Mouse (Mus musculus) urinary bladder, postnatal 10 days (tissue): ENCODE data around the gene Polr1b.

Experiments
- DNase-seq: peaks from one replicate; pipeline ENCODE4 v3.0.0; 2022; ENCODE audit warnings: low spot score

Gene Polr1b

GRCm38 (mm10) chr2:129116368-129116739 is 15.6 kb downstream of the Polr1b start:
- DNase-seq, result no peak

GRCm38 (mm10) chr2:129118061-129118460 is 17.3 kb downstream of the Polr1b start:
- no peak for DNase-seq

DNA sequence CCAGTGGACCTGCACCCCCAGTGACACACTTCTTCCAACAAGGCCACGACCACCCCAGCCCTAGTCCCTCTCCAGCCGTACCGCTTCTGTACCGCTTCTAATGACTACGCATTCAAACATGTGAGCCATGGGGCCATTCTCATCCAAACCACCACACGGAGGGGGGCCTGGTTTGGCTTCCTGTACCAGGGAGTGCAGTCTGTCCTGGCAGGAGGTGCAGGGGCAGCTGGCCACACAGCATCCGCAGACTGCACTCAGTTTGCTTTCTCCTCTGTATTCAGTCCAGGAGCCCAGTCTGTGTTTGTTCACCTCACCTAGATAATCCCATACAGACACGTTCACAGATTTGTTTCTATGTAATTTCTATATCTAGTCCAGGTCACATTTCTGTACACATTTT is 21.2 kb downstream of the Polr1b start:
- DNase-seq, result no peak

DNA sequence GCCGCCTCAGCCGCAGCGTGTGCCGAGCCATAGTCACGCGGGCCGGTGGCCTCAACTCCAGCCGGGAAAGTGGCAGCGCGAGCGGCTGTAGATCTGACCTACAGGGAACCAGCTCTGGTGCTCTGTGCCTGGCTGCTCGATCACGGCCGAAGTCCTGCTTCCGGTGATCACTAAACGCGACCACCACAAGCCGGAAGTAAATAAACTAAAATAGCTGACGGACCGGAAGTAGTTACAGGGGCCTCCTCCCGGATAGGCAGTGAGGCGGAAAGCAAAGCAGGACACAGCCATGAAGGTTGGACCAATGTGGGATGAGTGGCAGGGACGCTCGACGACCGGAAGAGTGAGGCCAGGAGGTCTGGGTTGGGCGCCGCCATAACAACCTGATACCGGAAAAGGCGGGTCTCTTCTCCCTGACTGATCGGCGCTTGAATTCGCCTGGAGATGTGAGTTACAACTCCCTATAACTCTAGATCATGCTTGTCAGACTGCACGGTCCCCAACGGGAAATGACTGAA is 28.7 kb downstream of the Polr1b start, which contains the start of gene Chchd5:
Chchd5 (plus strand) TSS at position 289 of the 518 bp plus-strand sequence.
- peak; percentile 61 for DNase-seq

- no peak for DNase-seq
Measured at GRCm38 (mm10) chr2:129129987-129130545, 29.3 kb downstream of the Polr1b start.

- no peak for DNase-seq
Measured at GRCm38 (mm10) chr2:129130776-129131175, 30.0 kb downstream of the Polr1b start.

DNA sequence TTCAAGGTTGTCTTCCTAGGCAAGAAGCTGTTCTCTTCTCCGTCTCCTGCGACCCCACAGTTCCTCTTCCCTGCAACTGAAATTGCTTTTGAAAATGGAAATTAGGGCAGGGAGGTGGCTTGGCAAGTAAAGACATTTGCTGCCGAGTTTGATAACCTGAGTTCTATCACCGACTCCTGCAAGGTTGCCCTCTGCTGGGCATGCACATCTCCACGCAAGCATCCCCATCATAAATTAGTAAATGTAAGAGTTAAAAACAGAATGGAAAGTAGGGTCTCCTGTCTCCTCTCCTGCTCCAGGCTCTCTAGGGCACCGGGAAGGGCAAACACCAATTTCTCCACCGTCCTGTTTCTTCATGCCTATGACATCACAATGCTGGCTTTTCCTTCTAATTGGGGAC is 31.4 kb downstream of the Polr1b start:
- DNase-seq, result no peak

GRCm38 (mm10) chr2:129133006-129133805 is 32.4 kb downstream of the Polr1b start:
- no peak for DNase-seq

GRCm38 (mm10) chr2:129139906-129140305 is 39.1 kb downstream of the Polr1b start:
- DNase-seq, result no peak

DNA sequence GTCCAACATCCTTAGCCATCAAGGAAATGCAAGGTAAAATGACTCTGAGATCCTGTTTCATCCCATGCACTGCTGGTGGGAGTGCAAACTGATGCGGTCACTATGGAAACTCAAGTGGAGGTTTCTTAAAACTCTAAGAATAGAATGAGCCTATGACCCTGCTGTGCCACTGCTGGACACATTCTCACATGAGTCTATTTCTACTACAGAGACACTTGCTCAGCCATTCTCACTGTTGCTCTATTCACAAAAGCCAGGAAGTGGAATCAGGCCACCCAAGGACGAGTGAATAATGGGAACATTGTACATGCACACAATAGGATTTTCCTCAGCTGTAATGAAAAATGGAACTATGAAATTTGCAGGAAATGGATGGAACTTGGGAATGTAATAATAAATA is 48.0 kb downstream of the Polr1b start:
- no peak for DNase-seq

DNA sequence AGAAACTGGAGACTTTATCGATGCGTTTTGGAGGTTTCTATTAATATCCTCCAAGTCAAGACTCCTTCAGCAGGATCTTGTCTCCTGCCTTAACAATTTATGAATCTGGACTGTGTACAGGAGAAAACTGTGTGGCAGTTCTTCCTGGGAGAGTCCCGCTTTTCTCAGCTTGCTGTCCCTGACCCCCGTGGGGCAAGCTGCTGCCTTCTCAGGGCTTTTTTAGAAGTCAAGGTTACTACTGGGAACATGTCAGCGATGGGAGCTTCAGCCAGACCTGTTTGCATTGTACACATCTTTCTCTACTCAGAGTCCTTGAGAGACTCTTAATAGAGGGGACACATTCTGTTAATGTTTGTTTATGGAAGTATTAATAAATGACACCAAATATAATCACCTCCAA is 49.6 kb downstream of the Polr1b start:
- DNase-seq, result no peak

GRCm38 (mm10) chr2:129151111-129151510 is 50.3 kb downstream of the Polr1b start:
- no peak for DNase-seq

- no peak for DNase-seq
Measured at GRCm38 (mm10) chr2:129152751-129153150, 52.0 kb downstream of the Polr1b start.

GRCm38 (mm10) chr2:129164815-129165214 is 64.0 kb downstream of the Polr1b start:
- no peak for DNase-seq

DNA sequence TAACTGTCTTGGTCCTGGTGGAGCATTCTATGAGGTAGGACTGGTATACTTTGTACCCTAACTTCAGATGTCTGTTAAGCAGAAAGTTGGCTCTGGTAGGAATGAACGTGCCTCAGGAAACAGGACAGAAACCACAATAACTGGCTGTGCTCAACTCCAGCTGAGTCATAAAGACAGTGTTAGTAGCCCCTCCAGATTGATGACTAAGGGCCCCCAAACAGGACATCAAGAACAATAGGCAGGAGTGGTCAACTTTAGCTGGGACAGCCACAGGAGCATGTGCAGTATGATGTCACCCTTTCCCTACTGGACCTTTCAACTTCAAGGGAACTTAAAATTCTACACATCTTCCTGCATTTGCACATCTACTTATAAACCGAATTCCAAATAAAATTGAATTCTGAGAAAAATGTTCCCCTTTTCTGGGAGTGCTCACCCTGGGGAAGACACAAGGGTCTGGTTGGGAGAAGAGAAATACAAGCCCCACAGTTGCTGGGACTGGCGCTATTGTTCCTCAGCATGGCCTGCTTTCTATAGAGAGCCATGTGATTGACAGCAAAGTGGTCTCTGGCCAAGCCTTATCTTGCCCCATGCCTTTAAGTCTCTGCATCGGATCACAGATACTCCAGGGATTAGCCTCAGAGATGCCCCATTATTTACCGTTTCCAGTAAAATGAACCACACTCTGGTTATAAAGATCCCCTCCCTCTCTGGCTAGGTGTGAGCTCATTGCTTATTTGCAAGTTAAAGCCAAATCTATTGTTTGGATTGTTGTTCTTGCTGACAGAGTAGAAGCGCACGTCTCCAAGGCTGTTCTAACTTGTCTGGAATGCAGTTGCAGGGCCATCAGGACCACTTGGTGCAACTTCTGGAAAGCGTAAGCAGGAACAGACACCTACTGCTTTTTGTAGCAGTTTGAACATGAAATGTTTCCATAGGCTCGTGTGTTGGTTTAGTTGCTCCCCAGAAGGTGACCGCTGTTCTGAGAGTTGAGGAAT is 66.0 kb downstream of the Polr1b start:
- no peak for DNase-seq

DNA sequence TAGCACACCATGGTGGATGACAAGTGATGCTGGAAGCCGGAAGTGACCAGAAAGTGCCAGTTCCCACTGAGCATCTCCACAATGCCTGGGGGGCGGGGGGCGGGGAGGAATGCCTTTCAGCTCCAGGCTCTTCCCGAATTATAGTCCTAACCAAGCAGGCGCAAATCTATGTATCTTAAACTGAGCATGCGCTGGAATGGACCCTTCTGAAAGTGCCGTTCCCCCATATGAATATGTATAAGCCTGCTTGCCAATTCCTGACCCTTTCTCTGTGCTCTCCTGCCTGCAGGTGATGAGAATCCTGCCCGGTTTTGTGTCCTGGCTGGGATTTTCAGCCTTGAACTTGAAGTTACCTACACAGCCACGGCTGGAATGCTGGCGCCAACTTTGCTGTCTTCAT is 72.6 kb downstream of the Polr1b start:
- DNase-seq, result no peak

- no peak for DNase-seq
Measured at GRCm38 (mm10) chr2:129174474-129174873, 73.7 kb downstream of the Polr1b start.

DNA sequence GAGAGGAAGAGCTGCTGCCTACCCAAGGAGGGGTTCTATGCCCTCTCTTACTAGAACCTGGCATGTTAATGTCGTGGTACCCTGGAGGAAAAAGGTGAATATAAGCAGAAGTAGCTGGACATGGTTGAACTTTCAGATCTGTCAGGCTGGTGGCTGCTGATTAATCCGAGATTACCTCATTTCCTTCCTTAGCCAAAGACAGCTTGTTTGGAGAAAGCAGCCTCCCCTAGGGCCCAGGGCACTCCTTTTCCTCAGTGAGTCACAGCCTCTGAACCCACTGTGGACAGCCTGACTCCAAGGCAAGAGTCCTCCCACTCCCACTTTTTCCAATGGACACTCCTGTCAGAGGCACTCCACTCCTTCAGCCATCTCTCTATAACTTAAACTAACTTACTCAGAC is 74.8 kb downstream of the Polr1b start:
- DNase-seq, result no peak
